Mouse (Mus musculus): ENCODE measurements around the gene Etfa. TPM values are rescaled to one million over a fixed set of nuclear protein-coding genes. Genes with fewer than 3 reads are reported as not detected.
A peak's percentile ranks its signal among the peaks of the same experiment; 100 is the strongest.

Gene Etfa
- polyA plus RNA-seq, 1 experiment = 107 TPM

DNA sequence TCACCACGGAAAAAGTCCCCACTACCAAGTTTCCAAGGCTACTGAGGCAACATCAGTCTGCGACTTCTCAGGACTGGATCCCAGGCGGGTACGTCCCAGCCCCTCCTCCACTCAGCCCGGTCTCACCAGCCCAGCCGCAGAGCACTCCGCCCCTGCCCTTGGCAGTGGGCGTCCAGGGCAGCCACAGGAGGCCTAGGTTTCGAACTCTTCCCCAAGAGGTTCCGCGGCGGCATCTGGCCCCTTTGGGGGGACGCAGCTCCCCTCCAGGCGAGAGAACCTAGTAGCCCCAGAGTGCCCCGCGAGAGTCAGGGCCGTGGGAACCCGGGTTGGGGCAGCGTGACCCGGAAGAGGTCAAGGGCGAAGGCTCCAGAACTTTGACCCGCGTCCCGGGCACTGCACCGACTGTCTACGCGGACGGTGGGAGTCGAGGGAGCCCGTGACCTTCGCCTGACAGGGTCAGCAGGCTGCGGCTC, 486 bp downstream of the Etfa start:
- DNase-seq (ENCODE audit: low spot score) = no peak

DNA sequence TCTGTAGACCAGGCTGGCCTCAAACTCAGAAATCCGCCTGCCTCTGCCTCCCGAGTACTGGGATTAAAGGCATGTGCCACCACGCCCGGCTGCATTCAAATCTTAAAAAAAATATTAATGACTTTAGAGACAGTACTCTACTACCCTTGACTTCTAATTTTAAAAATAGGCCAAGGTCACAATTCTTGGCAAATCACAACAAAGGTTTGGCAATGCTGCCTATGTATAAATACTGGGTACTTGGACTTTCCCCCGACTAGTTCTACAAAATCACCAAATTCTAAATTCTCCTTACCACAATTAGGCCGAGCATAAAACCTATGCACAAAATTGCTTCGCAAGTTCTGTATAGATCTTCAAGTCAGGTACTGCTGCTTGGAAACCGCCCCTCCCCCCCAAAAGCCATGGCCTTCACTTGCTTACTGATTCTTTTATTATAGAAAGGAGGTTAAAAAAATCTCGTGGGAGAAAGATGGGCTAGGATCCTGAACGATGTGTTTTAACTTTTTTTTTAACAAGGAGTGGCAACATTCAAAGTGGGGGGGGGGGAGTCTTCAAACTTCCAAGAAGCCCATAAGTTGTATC, 1.3 kb downstream of the Etfa start:
- no peak for DNase-seq (ENCODE audit: low spot score)

DNA sequence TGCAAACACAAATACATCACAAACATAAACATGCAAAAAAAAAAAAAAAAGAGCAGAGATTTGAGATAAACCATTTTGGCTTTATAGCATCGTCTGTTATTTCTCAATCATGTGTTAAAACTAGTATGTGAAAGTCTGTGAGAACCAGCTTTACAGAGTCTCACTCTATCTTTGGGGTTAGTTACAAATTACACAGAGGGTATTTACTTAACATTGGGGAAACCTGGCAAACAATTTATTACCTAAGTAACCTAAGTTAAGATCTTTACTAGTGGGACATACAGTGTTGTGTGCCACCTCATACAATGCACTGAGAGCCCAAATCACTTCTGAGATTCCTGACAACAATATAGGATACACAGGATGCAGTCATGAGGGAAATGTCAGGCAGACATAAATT, 2.3 kb downstream of the Etfa start:
- no peak for DNase-seq (ENCODE audit: low spot score)

DNA sequence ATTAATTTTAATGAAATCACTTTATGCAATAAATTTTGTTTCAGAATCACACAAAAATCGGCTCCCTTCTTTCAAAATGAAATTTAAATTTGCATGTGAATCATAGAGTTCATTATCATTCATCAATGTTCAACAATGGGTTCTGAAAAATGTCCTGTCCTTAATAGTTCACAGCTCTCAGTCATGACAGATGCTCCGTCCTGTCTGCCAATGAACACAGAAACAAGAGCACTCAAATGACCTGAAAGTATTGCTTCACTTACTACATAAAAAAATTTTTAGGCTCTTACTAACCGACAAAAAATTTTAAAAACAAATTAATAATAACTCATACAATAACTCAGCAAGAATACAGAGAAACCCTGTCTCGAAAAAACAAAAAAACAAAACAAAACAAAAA, 3.3 kb downstream of the Etfa start:
- no peak for DNase-seq (ENCODE audit: low spot score)

DNA sequence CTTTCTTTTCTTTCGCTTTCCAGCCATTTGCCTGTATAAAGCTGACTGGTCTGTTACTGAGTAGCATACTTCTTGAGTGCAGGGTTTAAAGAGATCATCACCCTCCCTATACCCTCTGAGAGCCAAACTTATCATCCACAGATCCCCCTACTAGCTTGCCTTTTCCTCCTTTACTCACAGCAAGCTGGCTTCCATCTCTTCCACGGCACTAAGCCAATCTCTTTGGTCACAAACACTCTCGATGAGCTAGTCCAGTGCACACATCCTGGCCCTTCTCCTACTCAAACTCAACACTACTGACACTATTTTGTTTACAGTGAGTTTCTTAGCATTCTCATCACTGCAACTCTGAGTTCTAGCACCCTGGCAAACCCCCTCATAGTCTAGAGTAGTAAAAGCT, 4.1 kb downstream of the Etfa start:
- DNase-seq (ENCODE audit: low spot score) = no peak

DNA sequence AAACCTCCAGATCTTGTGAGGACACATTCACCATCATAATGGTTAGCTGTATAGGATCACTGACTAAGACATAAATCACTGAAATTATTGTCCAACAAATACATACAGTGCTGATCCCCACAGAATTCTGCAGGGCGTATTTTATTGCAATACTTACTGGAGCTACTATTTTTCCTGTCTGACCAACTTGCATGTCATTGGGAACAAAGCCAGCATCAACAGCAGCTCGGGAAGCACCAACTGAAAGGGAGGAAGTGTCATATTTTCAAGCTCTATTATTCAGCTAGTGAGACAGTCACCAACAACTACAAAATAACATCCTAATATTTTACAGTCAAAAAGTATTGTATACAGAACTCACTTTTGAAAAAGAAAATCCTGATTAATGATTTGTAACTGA, 29.9 kb downstream of the Etfa start:
- DNase-seq (ENCODE audit: low spot score) = no peak

DNA sequence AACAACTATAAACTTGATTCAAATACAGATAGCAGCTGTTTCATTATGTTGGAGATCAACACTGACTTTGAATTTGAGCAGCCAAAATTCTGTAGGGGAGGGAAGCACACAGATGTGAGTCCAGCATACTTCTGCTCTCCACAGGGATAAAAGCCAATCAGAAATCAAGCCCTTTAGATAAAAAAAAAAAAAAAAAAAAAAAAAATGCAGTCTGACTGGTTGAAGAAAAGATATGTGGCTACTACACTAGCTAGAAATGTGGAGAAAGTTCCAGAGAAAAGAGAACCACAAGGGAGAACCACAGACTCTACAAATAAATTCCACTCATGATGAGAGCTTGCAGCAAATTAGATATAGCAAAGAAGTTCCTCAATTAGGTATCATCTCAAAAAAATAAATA, 33.3 kb downstream of the Etfa start:
- no peak for DNase-seq (ENCODE audit: low spot score)

DNA sequence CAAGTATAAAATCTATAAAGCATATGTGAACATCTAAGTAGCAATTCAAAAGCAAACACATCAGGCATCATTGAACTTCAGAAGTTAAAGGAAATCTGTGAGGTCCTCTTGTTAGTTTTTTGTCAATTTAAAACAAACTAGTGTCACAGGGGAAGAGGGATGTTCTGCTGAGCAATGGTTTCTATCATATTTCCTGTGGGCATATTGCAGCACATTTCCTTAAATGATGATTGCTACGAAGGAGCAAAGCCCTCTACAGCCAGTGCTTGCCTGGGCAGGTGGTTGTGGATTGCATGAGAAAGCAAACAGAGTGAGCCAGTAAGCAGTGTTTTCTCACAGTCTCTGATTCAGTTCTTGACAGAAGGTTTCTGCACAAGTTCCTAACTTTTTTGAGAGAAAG, 36.0 kb downstream of the Etfa start:
- DNase-seq (ENCODE audit: low spot score) = no peak

DNA sequence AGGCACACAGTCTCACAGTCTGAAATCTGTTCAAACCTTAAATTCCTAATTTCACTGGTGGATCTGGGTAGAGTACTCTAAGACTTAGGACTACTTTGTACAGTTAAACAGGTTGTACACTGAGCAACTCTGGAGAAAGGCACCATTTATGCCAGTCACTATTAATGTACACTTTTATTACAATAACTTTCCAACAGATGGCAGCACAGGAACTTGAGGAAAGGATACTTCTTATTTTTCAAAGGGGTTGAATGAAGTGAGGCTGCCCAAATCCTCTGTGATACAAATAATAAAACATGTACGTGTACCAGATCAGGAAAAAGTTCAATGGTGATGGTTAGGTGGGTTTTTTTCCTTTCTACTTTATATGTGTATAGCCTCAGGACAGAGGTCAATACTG, 43.6 kb downstream of the Etfa start:
- DNase-seq (ENCODE audit: low spot score) = no peak

DNA sequence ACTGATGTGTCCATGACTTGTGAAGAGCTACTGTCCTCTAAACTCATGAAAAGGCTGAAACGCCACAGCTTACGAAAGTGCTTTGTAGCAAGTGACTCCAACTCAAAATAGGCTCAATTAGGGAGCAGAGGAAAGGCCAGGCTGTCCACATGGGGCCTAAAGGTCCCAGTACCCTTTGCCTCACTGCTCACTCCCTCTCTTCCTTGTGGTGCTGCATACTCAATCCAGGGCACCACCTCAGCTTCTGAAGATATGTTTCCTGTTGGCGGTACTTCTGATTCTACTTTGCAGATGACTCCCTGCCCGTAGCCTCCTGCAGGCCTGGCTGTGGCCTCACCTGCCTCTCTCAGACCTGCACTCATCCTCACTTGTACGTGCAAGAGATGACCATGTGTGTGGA, 58.7 kb downstream of the Etfa start:
- no peak for DNase-seq (ENCODE audit: low spot score)

DNA sequence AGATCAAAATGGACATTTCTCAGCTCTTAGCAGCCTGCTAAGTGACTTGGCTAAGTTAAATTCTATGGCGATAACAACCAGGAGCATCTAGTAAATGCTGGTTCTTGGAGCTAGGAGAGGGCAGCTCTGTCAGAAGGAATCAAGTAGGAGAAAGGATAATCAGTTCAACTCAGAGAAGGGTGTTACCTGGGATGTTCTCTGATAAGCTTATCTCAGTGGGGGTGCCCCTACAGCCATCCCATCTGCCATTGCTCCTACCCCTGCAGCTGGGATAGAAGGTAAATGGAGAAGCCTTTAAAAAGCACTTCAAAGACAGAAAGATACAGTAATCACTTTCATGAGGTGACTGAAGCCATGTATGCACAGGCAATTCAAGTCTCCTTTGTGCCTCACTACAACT, 59.1 kb downstream of the Etfa start:
- no peak for DNase-seq (ENCODE audit: low spot score)

DNA sequence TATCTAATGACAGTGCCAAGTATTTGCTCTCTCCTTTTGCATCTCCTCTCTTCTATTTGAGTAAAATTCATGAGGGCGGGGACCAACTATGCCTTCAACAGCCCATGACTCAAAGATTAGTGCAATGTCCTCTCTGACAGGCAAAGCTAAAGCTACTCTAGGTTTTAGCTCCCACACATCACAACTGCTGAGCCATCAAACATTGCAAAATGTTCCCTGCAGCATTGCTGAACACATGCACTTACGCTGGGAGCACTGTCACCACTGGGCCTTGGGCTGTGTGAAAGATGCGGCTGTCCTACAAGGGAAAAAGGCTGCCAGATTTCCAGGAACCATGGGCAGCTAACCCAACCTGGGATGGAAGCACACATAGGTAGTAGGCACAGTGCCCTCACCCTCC, 60.6 kb downstream of the Etfa start:
- no peak for DNase-seq (ENCODE audit: low spot score)

DNA sequence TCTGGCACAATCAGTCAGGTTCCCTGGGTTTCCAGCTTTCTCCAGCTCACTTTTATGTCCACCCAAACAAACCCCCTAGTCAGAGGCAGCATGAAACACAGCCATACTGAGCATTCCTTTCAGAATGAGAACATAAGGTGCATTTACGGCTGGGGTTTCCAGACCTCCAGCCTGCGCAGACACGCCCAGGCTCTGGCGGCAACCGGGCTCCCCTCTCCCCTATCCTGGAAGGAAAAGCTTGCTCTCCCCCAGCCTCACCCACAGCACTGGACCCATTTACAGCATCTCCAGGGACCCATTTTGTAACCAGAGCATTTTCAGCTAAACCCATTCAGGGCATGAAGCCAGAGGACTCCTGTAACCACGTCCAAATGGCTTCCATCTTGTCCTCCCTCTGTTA, 62.0 kb downstream of the Etfa start:
- no peak for DNase-seq (ENCODE audit: low spot score)

DNA sequence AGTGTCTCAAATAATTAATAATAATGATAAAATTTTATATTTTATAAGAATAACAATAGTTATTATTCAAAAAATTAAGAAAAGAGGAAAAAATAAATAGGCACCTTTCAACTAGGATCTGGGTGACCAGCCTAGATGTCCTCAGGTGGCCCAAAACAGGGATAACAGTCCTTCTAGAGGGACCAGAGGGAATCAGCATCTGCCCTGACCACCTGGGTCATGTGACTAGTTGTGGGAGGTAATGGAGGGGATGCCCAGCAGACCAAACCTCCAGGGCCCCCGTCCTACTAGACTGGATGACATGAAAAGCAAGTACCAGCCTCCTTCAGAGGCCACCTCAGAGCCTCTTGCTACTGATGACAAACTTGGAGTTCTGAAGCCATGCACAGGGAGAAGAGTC, 62.9 kb downstream of the Etfa start:
- no peak for DNase-seq (ENCODE audit: low spot score)

DNA sequence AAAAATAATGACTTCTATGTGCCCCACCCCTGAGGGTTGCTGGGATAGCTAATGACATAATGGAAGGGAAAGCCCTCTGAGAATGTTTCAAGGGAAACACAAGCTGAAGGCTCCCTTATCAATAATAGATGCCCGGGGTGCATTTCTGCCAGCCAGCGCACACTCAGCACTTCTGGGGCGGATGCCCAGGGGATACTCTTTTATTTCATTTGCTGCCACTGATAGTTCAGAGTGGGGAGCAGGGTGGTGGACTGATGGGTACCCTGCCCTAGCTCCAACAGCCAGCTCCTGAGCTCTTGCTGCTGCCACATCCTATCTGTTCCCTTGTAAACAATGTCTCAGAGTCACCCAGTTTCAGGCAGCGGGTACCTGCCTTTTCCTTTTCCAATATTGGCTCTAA, 64.5 kb downstream of the Etfa start:
- DNase-seq (ENCODE audit: low spot score) = no peak

DNA sequence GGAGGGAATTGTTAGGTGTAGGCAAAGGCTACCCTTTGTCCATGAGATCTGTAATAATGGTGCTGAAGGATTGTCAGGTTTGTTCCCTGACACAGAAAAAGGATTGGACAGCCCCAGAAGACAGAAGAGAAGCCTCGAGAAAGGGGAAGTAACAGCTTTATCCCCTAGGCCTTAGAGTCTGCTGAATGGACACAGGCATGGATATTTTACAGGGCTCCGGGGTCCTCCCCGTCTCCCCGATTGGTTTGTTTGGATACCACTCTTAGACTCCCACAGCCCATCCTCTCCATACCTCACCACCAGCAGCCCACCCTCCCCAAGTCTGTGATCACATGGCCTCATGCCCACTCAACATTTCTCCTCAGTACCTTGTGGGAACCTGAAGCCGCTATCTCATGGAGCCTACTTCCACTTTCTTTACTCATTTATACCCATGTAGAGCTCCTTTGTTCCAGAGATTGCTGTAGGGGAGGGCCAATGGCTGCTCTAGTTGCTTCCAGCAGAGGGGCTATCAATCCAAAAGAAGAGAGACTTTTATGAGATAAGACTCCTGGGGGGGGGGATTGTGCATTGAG, 72.8 kb downstream of the Etfa start:
- peak; percentile 10 for DNase-seq (ENCODE audit: low spot score)

DNA sequence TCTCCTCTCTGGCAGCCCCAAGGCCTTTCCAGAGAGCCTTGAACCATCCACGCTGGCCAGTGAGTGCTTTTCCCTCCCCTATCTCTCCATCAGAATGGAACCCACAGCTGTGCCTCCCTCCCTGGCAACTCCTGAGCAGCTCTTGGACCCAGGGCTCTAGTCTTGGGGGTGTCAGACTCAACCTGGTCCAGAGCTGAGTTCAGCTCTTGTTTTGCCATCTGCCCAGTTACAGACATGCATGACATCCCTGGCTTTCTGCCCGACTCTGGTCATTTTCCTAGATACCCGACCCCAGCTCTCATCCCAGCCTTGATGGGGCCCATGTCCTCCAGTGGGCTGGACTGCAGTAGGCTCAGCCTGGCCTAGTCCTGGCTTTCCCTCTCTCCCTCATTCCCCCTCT, 73.6 kb downstream of the Etfa start:
- peak; percentile 9 for DNase-seq (ENCODE audit: low spot score)

DNA sequence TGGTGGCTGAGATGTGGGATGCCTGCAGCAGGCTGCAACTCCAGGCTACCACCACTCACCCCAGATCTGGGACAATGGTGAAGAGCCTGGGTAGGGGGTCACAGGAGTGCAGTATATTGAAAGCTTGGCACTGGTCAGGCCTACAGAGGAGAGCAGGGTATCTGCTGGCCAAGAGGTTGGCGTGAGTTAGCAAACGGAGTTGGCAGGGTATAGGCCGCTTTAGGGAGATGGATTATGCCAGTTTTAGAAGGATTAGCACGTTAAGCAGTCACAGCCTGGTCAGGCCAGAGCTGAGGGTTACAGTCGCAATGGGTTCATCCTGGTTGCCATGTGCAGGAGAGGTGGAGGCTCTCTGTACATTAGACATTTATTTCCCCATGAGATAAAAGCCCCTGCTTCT, 78.2 kb downstream of the Etfa start:
- DNase-seq (ENCODE audit: low spot score) = no peak

DNA sequence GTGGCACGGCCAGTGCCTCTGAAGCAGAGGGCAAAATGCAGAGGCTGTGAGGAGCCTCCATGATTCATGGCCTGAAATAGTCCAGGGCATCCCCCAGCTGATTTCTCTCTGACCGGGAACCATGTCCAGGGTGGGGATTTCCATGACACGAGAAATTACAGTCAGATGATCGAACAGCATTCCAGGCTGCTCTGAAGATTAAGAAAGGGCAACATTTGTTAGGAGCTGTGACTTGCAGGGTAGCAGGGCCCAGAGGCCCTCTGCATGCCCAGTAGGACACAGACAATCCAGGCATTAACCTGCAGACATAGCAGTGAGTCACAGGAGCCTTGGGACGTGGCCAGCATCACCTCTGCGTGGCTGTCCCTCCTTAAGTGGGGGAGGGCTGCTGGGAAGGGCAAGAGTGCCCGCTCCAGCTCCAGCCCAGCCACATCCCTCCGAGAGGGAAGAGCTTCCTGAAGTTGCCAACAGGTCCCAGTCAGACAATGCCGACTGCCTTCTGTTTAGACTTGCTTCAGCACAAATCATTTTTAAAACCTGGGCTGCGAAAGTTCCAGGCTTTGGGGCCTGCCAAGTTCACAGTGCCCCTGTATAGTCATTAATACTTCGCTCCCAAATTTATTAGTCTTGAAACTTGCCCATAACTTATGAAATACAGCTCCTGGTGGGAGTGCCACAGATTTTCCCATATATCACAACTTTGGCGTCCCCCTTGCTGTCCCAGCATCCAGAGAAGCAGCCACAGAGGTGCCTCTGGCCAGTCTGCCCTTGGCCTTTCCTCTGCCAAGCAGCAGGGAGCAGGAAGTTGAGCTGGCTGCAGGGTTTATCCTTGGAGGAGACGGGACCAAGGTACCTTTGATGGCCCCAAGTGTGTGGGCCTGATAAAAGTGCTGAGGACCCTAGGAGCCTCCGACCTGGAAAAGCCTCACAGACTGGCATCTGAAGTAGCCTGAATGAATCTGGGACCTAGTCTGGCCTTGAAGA, 79.4 kb downstream of the Etfa start:
- DNase-seq (ENCODE audit: low spot score) = no peak

DNA sequence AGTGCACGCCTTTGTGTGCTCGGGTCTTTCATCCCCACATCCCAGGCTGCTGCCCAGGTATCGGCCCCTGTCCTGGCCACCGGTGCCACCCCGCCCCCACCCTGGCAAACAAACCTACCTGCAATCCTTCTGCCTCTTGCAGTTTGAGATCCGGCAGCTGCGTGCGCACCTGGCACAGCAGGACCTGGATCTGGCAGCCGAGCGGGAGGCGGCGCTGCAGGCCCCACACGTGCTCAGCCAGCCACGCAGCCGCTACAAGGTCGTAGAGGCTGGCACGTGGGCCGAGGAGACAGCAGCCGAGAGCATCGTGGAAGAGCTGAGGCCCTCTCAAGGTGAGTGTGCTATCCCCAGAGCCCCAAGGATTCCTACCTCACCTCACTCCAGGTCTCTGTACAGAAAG, 81.9 kb downstream of the Etfa start:
- no peak for DNase-seq (ENCODE audit: low spot score)

DNA sequence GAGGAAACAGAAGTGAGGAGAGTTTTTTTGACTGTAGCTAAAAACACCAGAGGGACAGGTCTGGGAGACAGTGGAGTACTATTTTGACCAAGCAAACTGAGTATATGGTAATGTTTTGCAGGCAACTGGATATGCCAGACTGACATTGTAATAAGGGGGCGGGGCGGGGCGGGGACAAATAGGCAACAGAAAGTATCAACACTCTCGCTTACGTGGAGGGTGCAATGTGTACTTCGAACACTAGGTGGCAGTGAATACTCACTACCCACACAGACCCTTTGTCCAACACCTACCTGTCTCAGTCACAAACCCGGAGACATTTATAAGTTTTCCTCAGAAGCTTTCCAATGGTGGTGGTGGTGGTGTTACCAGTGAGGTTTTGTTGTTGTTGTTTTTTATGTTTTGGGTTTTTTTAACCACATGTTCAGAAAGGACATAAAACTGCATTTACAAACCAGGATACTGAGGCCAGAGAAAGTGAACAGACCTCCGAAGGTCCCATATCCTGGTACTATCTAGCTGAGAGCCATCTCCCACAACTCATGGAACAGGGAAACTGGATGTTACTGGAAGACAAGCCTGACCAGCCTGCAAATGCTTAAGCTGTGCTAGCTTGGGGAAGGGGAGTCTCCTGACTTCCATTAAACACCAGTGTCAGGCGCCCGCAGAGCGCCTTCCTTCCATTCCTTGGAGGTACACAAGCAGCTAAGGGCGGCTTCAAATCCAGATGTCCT, 82.6 kb downstream of the Etfa start:
- no peak for DNase-seq (ENCODE audit: low spot score)

DNA sequence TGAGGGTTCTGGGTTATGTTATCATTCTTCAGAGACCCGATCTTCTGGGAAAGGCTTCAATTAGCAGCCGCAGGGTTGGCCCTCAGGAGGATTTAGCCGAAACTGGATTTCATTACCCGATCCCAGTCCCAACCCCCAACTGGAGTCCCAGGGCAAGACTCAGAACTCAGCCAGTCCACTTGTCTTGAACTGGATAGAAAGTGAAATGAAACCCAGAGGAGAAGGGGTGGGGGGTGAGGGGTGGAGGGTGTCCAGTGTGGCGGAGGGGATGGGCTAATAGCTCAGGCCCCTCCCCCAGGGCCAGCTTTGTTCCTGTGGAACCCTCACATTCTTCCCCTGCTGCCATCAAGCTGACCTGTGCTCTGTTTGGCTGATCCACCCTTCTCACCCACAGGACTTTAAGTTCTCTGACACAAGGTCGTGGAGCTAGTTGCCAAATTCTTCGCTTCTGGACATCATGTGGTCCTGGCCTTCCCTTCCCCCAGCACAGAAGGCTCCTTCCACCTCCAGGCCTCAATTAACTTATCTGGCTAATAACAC, 86.7 kb downstream of the Etfa start:
- DNase-seq (ENCODE audit: low spot score) = no peak
